Mouse (Mus musculus) brain, embryonic 14.5 days (tissue): ENCODE results near the gene Itgb3.

Experiments used
- CTCF ChIP-seq: fragments of 200-500 bp; IDR thresholded peaks from 2 replicates; pipeline ENCODE4 v1.5.1; 2012; ENCODE audit warnings: inconsistent platforms, mild to moderate bottlenecking, moderate library complexity, borderline replicate concordance; ENCODE audit not compliant: insufficient read depth, insufficient read length; ENCODE audit errors: extremely low read depth
- POLR2A ChIP-seq: fragments of 200-500 bp; IDR thresholded peaks from 2 replicates; pipeline ENCODE4 v1.6.1; 2012; ENCODE audit warnings: mild to moderate bottlenecking, inconsistent platforms, borderline replicate concordance; ENCODE audit not compliant: poor library complexity, insufficient read depth, insufficient read length, severe bottlenecking; ENCODE audit errors: extremely low read depth

- TF ChIP-seq CTCF (no peak), POLR2A (no peak)
These were observed 40.1 kb upstream of the Itgb3 start for GRCm38 (mm10) chr11:104567736-104568135.
